Mouse (Mus musculus): ENCODE measurements at regions not wholly inside any gene's neighbourhood (a gene's known extent, or its start where the extent isn't known, plus 50 kb on each side); places are given as distances from the start of the nearest gene placed in this dataset.
A peak's percentile ranks its signal among the peaks of the same experiment; 100 is the strongest.
"Not testable (repeated sequence)": the region's sequence is repeated elsewhere in the genome, so short reads cannot be mapped to it uniquely, and the experiment has no call there.

GRCm38 (mm10) chr8:5285708-5286161 lies 180.6 kb upstream of the Slc10a2 start:
- Histone ChIP-seq H3K9me3 (ENCODE audit: control insufficient read depth, low read length) (no peaks in the 10 kb centered on the region), H3K27me3 (ENCODE audit: control insufficient read depth, insufficient read depth, low read length) (no peaks in the 10 kb centered on the region), H3K4me1 (ENCODE audit: control insufficient read depth, insufficient read depth, low read length) (no peaks in the 10 kb centered on the region), H3K9ac (replicated peaks; ENCODE audit: low read depth, low read length) (no peak overlapping the region), H3K4me3 (ENCODE audit: low read depth, low read length) (no peak overlapping the region), H3K36me3 (ENCODE audit: control insufficient read depth, insufficient read depth, low read length) (no peaks in the 10 kb centered on the region), H3K27ac (ENCODE audit: low read depth, low read length) (no peak overlapping the region), H3K4me2 (ENCODE audit: low read depth, low read length) (no peak overlapping the region)
- peak; percentile 93 for ATAC-seq (ENCODE audit: low read depth)
- 28% methylated on average over 5 of the region's 5 CpGs for whole genome bisulfite sequencing

- no peak overlapping the region for H3K4me3 ChIP-seq (ENCODE audit: low read depth, low read length)
- no peaks in the 10 kb centered on the region for H3K4me1 ChIP-seq (ENCODE audit: control insufficient read depth, insufficient read depth, low read length)
- no peaks in the 10 kb centered on the region for H3K27me3 ChIP-seq (ENCODE audit: control insufficient read depth, insufficient read depth, low read length)
- no peak overlapping the region for H3K27ac ChIP-seq (ENCODE audit: low read depth, low read length)
- H3K36me3 ChIP-seq (ENCODE audit: control insufficient read depth, insufficient read depth, low read length) = no peaks in the 10 kb centered on the region
- H3K9ac ChIP-seq (replicated peaks; ENCODE audit: low read depth, low read length) = no peak overlapping the region
- no peak overlapping the region for H3K4me2 ChIP-seq (ENCODE audit: low read depth, low read length)
- no peaks in the 10 kb centered on the region for H3K9me3 ChIP-seq (ENCODE audit: control insufficient read depth, low read length)
- no peak for ATAC-seq (ENCODE audit: low read depth)
Measured at GRCm38 (mm10) chr8:5283799-5284198, 178.6 kb upstream of the Slc10a2 start.

- no peaks in the 10 kb centered on the region for H3K9me3 ChIP-seq (ENCODE audit: control insufficient read depth, low read length)
- no peaks in the 10 kb centered on the region for H3K27me3 ChIP-seq (ENCODE audit: control insufficient read depth, insufficient read depth, low read length)
- no peaks in the 10 kb centered on the region for H3K36me3 ChIP-seq (ENCODE audit: control insufficient read depth, insufficient read depth, low read length)
- H3K4me1 ChIP-seq (ENCODE audit: control insufficient read depth, insufficient read depth, low read length) = no peaks in the 10 kb centered on the region
- H3K9ac ChIP-seq (replicated peaks; ENCODE audit: low read depth, low read length) = no peak overlapping the region
- no peak overlapping the region for H3K27ac ChIP-seq (ENCODE audit: low read depth, low read length)
- no peak overlapping the region for H3K4me2 ChIP-seq (ENCODE audit: low read depth, low read length)
- no peak for ATAC-seq (ENCODE audit: low read depth)
- H3K4me3 ChIP-seq (ENCODE audit: low read depth, low read length) = no peak overlapping the region
- 74% methylated on average over 1 of the region's 1 CpGs for WGBS
Measured at GRCm38 (mm10) chr8:5262316-5262715, 157.2 kb upstream of the Slc10a2 start.

- not testable (repeated sequence) for H3K27me3 ChIP-seq (ENCODE audit: control insufficient read depth, insufficient read depth, low read length); H3K4me1 ChIP-seq (ENCODE audit: control insufficient read depth, insufficient read depth, low read length); ATAC-seq (ENCODE audit: low read depth); H3K36me3 ChIP-seq (ENCODE audit: control insufficient read depth, insufficient read depth, low read length); H3K4me2 ChIP-seq (ENCODE audit: low read depth, low read length); H3K9me3 ChIP-seq (ENCODE audit: control insufficient read depth, low read length); H3K9ac ChIP-seq (replicated peaks; ENCODE audit: low read depth, low read length); H3K27ac ChIP-seq (ENCODE audit: low read depth, low read length); H3K4me3 ChIP-seq (ENCODE audit: low read depth, low read length)
- WGBS = 98% methylated on average over 20 of the region's 22 CpGs
Measured at GRCm38 (mm10) chr8:5241871-5242270, 136.7 kb upstream of the Slc10a2 start.
